Comparison of ENCODE assay signal across 10 mouse cellular contexts in the genomic region with DNA sequence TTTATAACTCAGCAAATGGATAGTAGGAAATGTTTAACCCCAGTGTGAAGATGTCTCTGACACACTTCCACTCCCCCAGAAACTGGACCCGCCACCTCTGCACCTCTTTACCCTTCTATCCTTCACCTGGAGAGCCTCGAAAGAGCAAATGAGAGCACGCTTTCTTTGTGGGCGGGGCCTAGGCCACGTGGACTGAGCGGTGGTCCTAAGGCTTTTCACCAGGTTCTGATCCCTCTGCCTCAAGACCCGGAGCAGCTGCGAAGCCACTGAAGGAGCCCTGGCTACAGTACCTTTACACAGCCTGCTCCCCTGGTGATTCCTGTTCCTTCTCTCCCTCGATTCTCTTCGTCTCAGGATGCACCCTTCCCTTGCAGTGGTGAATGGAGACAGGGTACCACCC. TPM values are rescaled to one million over a fixed set of nuclear protein-coding genes. Genes with fewer than 3 reads are reported as not detected.
DNase-seq lines count a peak whose midpoint lies in the region; ATAC-seq and TF ChIP-seq lines count a peak whose summit lies in the region.
"Had no signal": no experiment of that assay in that cellular context is flagged by ENCODE, and none has a peak within 500 bp of the region (broad histone marks: within the 10 kb centered on the region; RNA-seq: fewer than 3 reads in every experiment).

No protein-coding gene starts in this region.

- 0 out of 2 replicates have a peak overlapping the region, but pooled peaks have one; percentile 30 for H3K27ac ChIP-seq in cerebellum, adult 2 months (ENCODE audit: insufficient read depth, low read length)
- H3K27ac ChIP-seq in stomach, embryonic 14.5 days (ENCODE audit: low read length) = no peak overlapping the region
- no peak overlapping the region for H3K27ac ChIP-seq in stomach, postnatal 0 days (replicated peaks)
- no peak overlapping the region for H3K27ac ChIP-seq in limb, embryonic 11.5 days (replicated peaks; ENCODE audit: low read depth, low read length)
- no peak overlapping the region for H3K27ac ChIP-seq in stomach, embryonic 16.5 days (ENCODE audit: low read length)

- H3K9me3 ChIP-seq in stomach, embryonic 14.5 days (ENCODE audit: control insufficient read depth, low read depth, low read length) = no peaks in the 10 kb centered on the region
- H3K9me3 ChIP-seq in stomach, postnatal 0 days (ENCODE audit: control insufficient read depth, low read length) = no peaks in the 10 kb centered on the region
- H3K9me3 ChIP-seq in limb, embryonic 11.5 days (ENCODE audit: control insufficient read depth, low read length) = no peaks in the 10 kb centered on the region
- H3K9me3 ChIP-seq in stomach, embryonic 16.5 days (replicated peaks; ENCODE audit: control insufficient read depth, low read length) = no peaks in the 10 kb centered on the region

- H3K36me3 ChIP-seq in stomach, embryonic 14.5 days (ENCODE audit: control insufficient read depth, insufficient read depth, low read length) = no peaks in the 10 kb centered on the region
- no peaks in the 10 kb centered on the region for H3K36me3 ChIP-seq in stomach, postnatal 0 days (ENCODE audit: control insufficient read depth, insufficient read depth, low read length)
- H3K36me3 ChIP-seq in limb, embryonic 11.5 days (ENCODE audit: control insufficient read depth, insufficient read depth, low read length) = no peaks in the 10 kb centered on the region
- no peaks in the 10 kb centered on the region for H3K36me3 ChIP-seq in stomach, embryonic 16.5 days (ENCODE audit: control insufficient read depth, insufficient read depth, low read length)

- H3K27me3 ChIP-seq in cerebellum, adult 2 months (ENCODE audit: control insufficient read depth, insufficient read depth, low read length) = no peaks in the 10 kb centered on the region
- peaks cover 13% of the 10 kb centered on the region for H3K27me3 ChIP-seq in stomach, embryonic 14.5 days (ENCODE audit: control insufficient read depth, insufficient read depth, low read length)
- no peaks in the 10 kb centered on the region; the same call in 1 of the 2 replicates for H3K27me3 ChIP-seq in stomach, postnatal 0 days (ENCODE audit: control insufficient read depth, insufficient read depth, low read length)
- H3K27me3 ChIP-seq in limb, embryonic 11.5 days (ENCODE audit: control insufficient read depth, insufficient read depth, low read length) = peaks cover 13% of the 10 kb centered on the region; the same call in 1 of the 2 replicates
- peaks cover 29% of the 10 kb centered on the region for H3K27me3 ChIP-seq in stomach, embryonic 16.5 days (ENCODE audit: control insufficient read depth, insufficient read depth, low read length)

- ATAC-seq in stomach, embryonic 14.5 days (ENCODE audit: insufficient number of reproducible peaks, insufficient read depth, low FRiP score, low read depth) = no peak
- ATAC-seq in stomach, postnatal 0 days (ENCODE audit: low FRiP score, low TSS enrichment) = no peak
- no peak for ATAC-seq in limb, embryonic 11.5 days (ENCODE audit: insufficient number of reproducible peaks, low FRiP score, low TSS enrichment, low read depth)
- no peak for ATAC-seq in stomach, embryonic 16.5 days (ENCODE audit: insufficient read depth, low FRiP score)

- no peak for TF ChIP-seq EP300 in stomach, postnatal 0 days (optimal IDR thresholded peaks at IDR 0.05)

- H3K4me1 ChIP-seq in cerebellum, adult 2 months (ENCODE audit: control insufficient read depth, insufficient read depth, low read length) = peaks cover 21% of the 10 kb centered on the region
- H3K4me1 ChIP-seq in stomach, embryonic 14.5 days (ENCODE audit: control insufficient read depth, insufficient read depth, low read length) = peaks cover 17% of the 10 kb centered on the region
- peaks cover 5% of the 10 kb centered on the region for H3K4me1 ChIP-seq in stomach, postnatal 0 days (replicated peaks; ENCODE audit: control insufficient read depth, insufficient read depth)
- H3K4me1 ChIP-seq in limb, embryonic 11.5 days (ENCODE audit: control insufficient read depth, insufficient read depth, low read length) = peaks cover 20% of the 10 kb centered on the region
- H3K4me1 ChIP-seq in stomach, embryonic 16.5 days (ENCODE audit: control insufficient read depth, insufficient read depth, low read length) = peaks cover 17% of the 10 kb centered on the region

- no peak for DNase-seq in cerebellum, adult 2 months
- no peak for DNase-seq in cerebellum, adult 11 months
- no peak for DNase-seq in stomach, postnatal 0 days (ENCODE audit: low spot score)
- DNase-seq in limb, embryonic 11.5 days (ENCODE audit: low spot score) = no peak
- DNase-seq in liver = no peak
- no peak for DNase-seq in gastrocnemius, adult 8-10 months (ENCODE audit: low spot score in 2 of 2)
- DNase-seq: gastrocnemius, postnatal 36 days had no signal

- 27% methylated on average over 10 of the region's 10 CpGs for WGBS in cerebellum, adult 2 months
- WGBS in stomach, embryonic 14.5 days = 23% methylated on average over 10 of the region's 10 CpGs
- 21% methylated on average over 10 of the region's 10 CpGs for WGBS in stomach, postnatal 0 days
- 24% methylated on average over 10 of the region's 10 CpGs for WGBS in limb, embryonic 11.5 days
- 27% methylated on average over 10 of the region's 10 CpGs for WGBS in stomach, embryonic 16.5 days

- H3K4me2 ChIP-seq in stomach, embryonic 14.5 days (replicated peaks; ENCODE audit: low read depth, low read length) = 0 out of 2 replicates have a peak overlapping the region, but pooled peaks have one; percentile 36
- H3K4me2 ChIP-seq in stomach, postnatal 0 days (replicated peaks; ENCODE audit: low read depth) = no peak overlapping the region
- H3K4me2 ChIP-seq in limb, embryonic 11.5 days (ENCODE audit: low read depth, severe bottlenecking) = peak overlapping the region; percentile 74
- no peak overlapping the region for H3K4me2 ChIP-seq in stomach, embryonic 16.5 days (ENCODE audit: low read depth, low read length)

- no peak for TF ChIP-seq POLR2A in cerebellum, adult 2 months (IDR thresholded peaks at IDR 0.05; ENCODE audit: borderline replicate concordance, insufficient read depth, low read length)

- H3K4me3 ChIP-seq in cerebellum, adult 2 months (replicated peaks; ENCODE audit: insufficient read depth, low read depth, low read length) = peak overlapping the region; percentile 59
- no peak overlapping the region for H3K4me3 ChIP-seq in stomach, embryonic 14.5 days (ENCODE audit: low read depth, low read length)
- H3K4me3 ChIP-seq in stomach, postnatal 0 days (ENCODE audit: low read depth, low read length) = no peak overlapping the region
- H3K4me3 ChIP-seq in limb, embryonic 11.5 days (ENCODE audit: low read depth, low read length) = peak overlapping the region; percentile 24; the same call in 1 of the 2 replicates
- H3K4me3 ChIP-seq in stomach, embryonic 16.5 days (replicated peaks; ENCODE audit: low read length) = 0 out of 2 replicates have a peak overlapping the region, but pooled peaks have one; percentile 1

- no peak for TF ChIP-seq CTCF in cerebellum, adult 2 months (IDR thresholded peaks at IDR 0.05; ENCODE audit: borderline replicate concordance, insufficient read depth, low read depth, low read length)
- TF ChIP-seq CTCF in stomach, postnatal 0 days (IDR thresholded peaks at IDR 0.05; ENCODE audit: low read depth) = no peak

- H3K9ac ChIP-seq in stomach, embryonic 14.5 days (replicated peaks; ENCODE audit: low read depth, low read length) = no peak overlapping the region
- H3K9ac ChIP-seq in stomach, postnatal 0 days (ENCODE audit: low read length) = no peak overlapping the region
- H3K9ac ChIP-seq in limb, embryonic 11.5 days (ENCODE audit: low read length) = no peak overlapping the region
- no peak overlapping the region for H3K9ac ChIP-seq in stomach, embryonic 16.5 days (ENCODE audit: low read length)

RNA-seq across cellular contexts. Expression of a gene that starts 2.0 kb away (rescaled TPM):
- 58.1 and 64.1 TPM in 2 replicates for polyA plus RNA-seq in cerebellum, adult 2 months (2012; rRNA removed)
- 6.5 and 7.9 TPM in 2 replicates for polyA plus RNA-seq in stomach, embryonic 14.5 days (2014; fragmentation: Nextera tagmentation; extraction: Ambion mirVana)
- 1.8 and 2.1 TPM in 2 replicates for polyA plus RNA-seq in stomach, postnatal 0 days (2015; fragmentation: Nextera tagmentation; extraction: Ambion mirVana)
- polyA plus RNA-seq in limb, embryonic 11.5 days (2014; fragmentation: Nextera tagmentation; extraction: Ambion mirVana) = 15.3 and 16.6 TPM in 2 replicates
- polyA plus RNA-seq in stomach, embryonic 16.5 days (2015; fragmentation: Nextera tagmentation; extraction: Ambion mirVana) = 5.1 and 6.0 TPM in 2 replicates
- total RNA-seq in gastrocnemius, adult 8-10 months (2022) = 1 to 10 TPM in 2 of 4 experiments, under 1 TPM in 2; 0.70 to 1.3 (median 0.97) TPM
- total RNA-seq: megakaryocyte progenitor cell, adult 5-6 weeks had no signal

RNA-seq across cellular contexts. Expression of a gene that starts 7.0 kb away (rescaled TPM):
- polyA plus RNA-seq in cerebellum, adult 2 months (2012; rRNA removed) = 112 and 128 TPM in 2 replicates
- 4.4 and 5.2 TPM in 2 replicates for polyA plus RNA-seq in stomach, embryonic 14.5 days (2014; fragmentation: Nextera tagmentation; extraction: Ambion mirVana)
- 3.1 and 3.2 TPM in 2 replicates for polyA plus RNA-seq in stomach, postnatal 0 days (2015; fragmentation: Nextera tagmentation; extraction: Ambion mirVana)
- 14.3 and 15.2 TPM in 2 replicates for polyA plus RNA-seq in limb, embryonic 11.5 days (2014; fragmentation: Nextera tagmentation; extraction: Ambion mirVana)
- 3.6 and 6.0 TPM in 2 replicates for polyA plus RNA-seq in stomach, embryonic 16.5 days (2015; fragmentation: Nextera tagmentation; extraction: Ambion mirVana)
- 100 to 1,000 TPM; 123 to 153 (median 139) TPM for total RNA-seq in gastrocnemius, adult 8-10 months (2022)

RNA-seq across cellular contexts. Expression of a gene that starts 19.0 kb away (rescaled TPM):
- polyA plus RNA-seq in cerebellum, adult 2 months (2012; rRNA removed) = 31.4 and 36.3 TPM in 2 replicates
- polyA plus RNA-seq in stomach, embryonic 14.5 days (2014; fragmentation: Nextera tagmentation; extraction: Ambion mirVana) = 15.0 and 19.6 TPM in 2 replicates
- 10.7 and 12.4 TPM in 2 replicates for polyA plus RNA-seq in stomach, postnatal 0 days (2015; fragmentation: Nextera tagmentation; extraction: Ambion mirVana)
- 9.1 and 9.8 TPM in 2 replicates for polyA plus RNA-seq in limb, embryonic 11.5 days (2014; fragmentation: Nextera tagmentation; extraction: Ambion mirVana)
- polyA plus RNA-seq in stomach, embryonic 16.5 days (2015; fragmentation: Nextera tagmentation; extraction: Ambion mirVana) = 23.7 and 26.0 TPM in 2 replicates
- total RNA-seq in gastrocnemius, adult 8-10 months (2022) = 1 to 10 TPM; 5.4 to 8.2 (median 7.2) TPM

RNA-seq across cellular contexts. Expression of a gene that starts 24.5 kb away (rescaled TPM):
- polyA plus RNA-seq in cerebellum, adult 2 months (2012; rRNA removed) = 77.4 and 82.1 TPM in 2 replicates
- 17.2 and 20.7 TPM in 2 replicates for polyA plus RNA-seq in stomach, embryonic 14.5 days (2014; fragmentation: Nextera tagmentation; extraction: Ambion mirVana)
- polyA plus RNA-seq in stomach, postnatal 0 days (2015; fragmentation: Nextera tagmentation; extraction: Ambion mirVana) = 4.0 and 5.2 TPM in 2 replicates
- 22.6 and 23.5 TPM in 2 replicates for polyA plus RNA-seq in limb, embryonic 11.5 days (2014; fragmentation: Nextera tagmentation; extraction: Ambion mirVana)
- polyA plus RNA-seq in stomach, embryonic 16.5 days (2015; fragmentation: Nextera tagmentation; extraction: Ambion mirVana) = 13.2 and 13.5 TPM in 2 replicates
- 1 to 10 TPM; 7.4 to 7.9 (median 7.6) TPM for total RNA-seq in gastrocnemius, adult 8-10 months (2022)

RNA-seq across cellular contexts. Expression of a gene that starts 33.1 kb away (rescaled TPM):
- polyA plus RNA-seq in cerebellum, adult 2 months (2012; rRNA removed) = 127 and 141 TPM in 2 replicates
- 146 and 147 TPM in 2 replicates for polyA plus RNA-seq in stomach, embryonic 14.5 days (2014; fragmentation: Nextera tagmentation; extraction: Ambion mirVana)
- 75.2 and 85.9 TPM in 2 replicates for polyA plus RNA-seq in stomach, postnatal 0 days (2015; fragmentation: Nextera tagmentation; extraction: Ambion mirVana)
- 122 and 125 TPM in 2 replicates for polyA plus RNA-seq in limb, embryonic 11.5 days (2014; fragmentation: Nextera tagmentation; extraction: Ambion mirVana)
- polyA plus RNA-seq in stomach, embryonic 16.5 days (2015; fragmentation: Nextera tagmentation; extraction: Ambion mirVana) = 153 and 178 TPM in 2 replicates
- total RNA-seq in gastrocnemius, adult 8-10 months (2022) = 1 to 10 TPM; 4.5 to 6.3 (median 5.3) TPM

Comparison
In these comparisons a context has a peak if more than half of its experiments do, and no peak if none do; other contexts are left out.
1. H3K4me3 ChIP-seq: peak in cerebellum, adult 2 months (single experiment), limb, embryonic 11.5 days (single experiment) and stomach, embryonic 16.5 days (single experiment); none in stomach, embryonic 14.5 days (single experiment) and stomach, postnatal 0 days (single experiment).
2. H3K4me2 ChIP-seq: peak in stomach, embryonic 14.5 days (single experiment) and limb, embryonic 11.5 days (single experiment); none in stomach, postnatal 0 days (single experiment) and stomach, embryonic 16.5 days (single experiment).